Mouse (Mus musculus) heart, embryonic 13.5 days (tissue): ENCODE measurements around the gene Nat8f2. TPM values are rescaled to one million over a fixed set of nuclear protein-coding genes. Genes with fewer than 3 reads are reported as not detected.
"Not testable (repeated sequence)": the region's sequence is repeated elsewhere in the genome, so short reads cannot be mapped to it uniquely, and the experiment has no call there.

Source experiments
- ATAC-seq: fragments of 200-750 bp; cut with Nextera tagmentation; 2 replicates; pipeline ENCODE4 v1.8.0; 2017; ENCODE audit warnings: moderate TSS enrichment; ENCODE audit not compliant: insufficient number of reproducible peaks, low FRiP score, low TSS enrichment; ENCODE audit errors: extremely low read depth
- H3K27ac ChIP-seq: fragments of 300-500 bp; sonication (generic); replicated peaks from 2 replicates; pipeline ENCODE4 v1.5.1; 2015; ENCODE audit warnings: moderate library complexity, mild to moderate bottlenecking, inconsistent platforms
- H3K27me3 ChIP-seq: fragments of 300-500 bp; sonication (generic); replicated peaks from 2 replicates; pipeline ENCODE4 v1.6.1; 2015; ENCODE audit warnings: mild to moderate bottlenecking, inconsistent platforms
- H3K36me3 ChIP-seq: fragments of 300-500 bp; sonication (generic); 2 replicates; pipeline ENCODE4 v1.6.1; 2015; ENCODE audit warnings: mild to moderate bottlenecking, inconsistent platforms
- H3K4me1 ChIP-seq: fragments of 300-500 bp; sonication (generic); 2 replicates; pipeline ENCODE4 v1.6.1; 2015; ENCODE audit warnings: inconsistent platforms
- H3K4me2 ChIP-seq: fragments of 300-500 bp; sonication (generic); 2 replicates; pipeline ENCODE4 v1.6.1; 2015; ENCODE audit warnings: inconsistent platforms, mild to moderate bottlenecking, moderate library complexity
- H3K4me3 ChIP-seq: fragments of 300-500 bp; sonication (generic); 2 replicates; pipeline ENCODE4 v1.5.1; 2015; ENCODE audit warnings: moderate library complexity, mild to moderate bottlenecking, inconsistent platforms
- H3K9ac ChIP-seq: fragments of 300-500 bp; sonication (generic); 2 replicates; pipeline ENCODE4 v1.6.1; 2015; ENCODE audit warnings: inconsistent platforms, mild to moderate bottlenecking, moderate library complexity
- H3K9me3 ChIP-seq: fragments of 300-500 bp; sonication (generic); 2 replicates; pipeline ENCODE4 v1.6.1; 2016; ENCODE audit warnings: inconsistent platforms
- WGBS: fragments of 180-500 bp; shearing (Covaris S2); methylation state at CpG from one replicate; pipeline ENCODE4 v1.1.7; 2015; ENCODE audit warnings: mixed read lengths; 5-methylcytosine and 5-hydroxymethylcytosine counted together
- polyA plus RNA-seq: library from polyadenylated mRNA; unstranded; fragments of >200 nt; fragmentation: Nextera tagmentation; extraction: Ambion mirVana; gene quantifications from 2 replicates; pipeline ENCODE4 v1.2.1, GENCODE M21; 2015

Gene Nat8f2
- polyA plus RNA-seq, 1 experiment from 2014 or later, result not detected

DNA sequence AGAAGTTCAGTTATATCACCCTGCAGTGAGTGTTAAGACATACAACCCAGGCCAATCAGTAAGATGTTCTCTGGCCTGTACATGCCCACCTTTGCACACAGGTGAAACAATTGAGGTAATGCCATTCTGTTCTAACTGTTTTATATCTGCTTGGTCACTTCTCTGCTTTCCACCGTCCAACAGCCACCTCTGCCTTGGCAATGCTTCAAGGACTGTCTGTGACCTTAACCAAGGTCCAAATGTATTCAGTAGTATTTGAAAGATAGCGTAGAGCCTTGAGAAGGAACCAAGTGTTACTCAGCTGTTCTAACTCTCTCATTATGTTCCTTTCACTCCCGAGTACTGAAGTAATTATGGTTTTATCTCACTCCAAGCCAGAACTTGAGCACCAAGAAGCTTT lies 6.4 kb downstream of the Nat8f2 start:
- H3K27ac ChIP-seq, result no peak overlapping the region
- 58% methylated on average over 3 of the region's 3 CpGs for WGBS
- H3K9me3 ChIP-seq, result no peaks in the 10 kb centered on the region
- H3K4me2 ChIP-seq, result no peak overlapping the region
- ATAC-seq, result no peak
- H3K4me3 ChIP-seq, result no peak overlapping the region
- no peak overlapping the region for H3K9ac ChIP-seq
- H3K27me3 ChIP-seq, result 0 out of 2 replicates have a peak, but pooled peaks cover 4% of the 10 kb centered on the region
- H3K4me1 ChIP-seq, result no peaks in the 10 kb centered on the region
- no peaks in the 10 kb centered on the region for H3K36me3 ChIP-seq

- Histone ChIP-seq H3K4me2 (no peak overlapping the region), H3K4me1 (no peaks in the 10 kb centered on the region), H3K9ac (no peak overlapping the region), H3K9me3 (no peaks in the 10 kb centered on the region), H3K36me3 (no peaks in the 10 kb centered on the region), H3K4me3 (no peak overlapping the region), H3K27ac (no peak overlapping the region), H3K27me3 (0 out of 2 replicates have a peak, but pooled peaks cover 4% of the 10 kb centered on the region)
- 75% methylated on average over 3 of the region's 3 CpGs for WGBS
- ATAC-seq, result no peak
These were observed 7.7 kb downstream of the Nat8f2 start for GRCm38 (mm10) chr6:85861247-85861646.

- no peaks in the 10 kb centered on the region for H3K36me3 ChIP-seq
- no peak overlapping the region for H3K27ac ChIP-seq
- H3K4me3 ChIP-seq, result no peak overlapping the region
- H3K9ac ChIP-seq, result no peak overlapping the region
- WGBS, result 26% methylated on average over 1 of the region's 1 CpGs
- H3K27me3 ChIP-seq, result 0 out of 2 replicates have a peak, but pooled peaks cover 4% of the 10 kb centered on the region
- H3K4me2 ChIP-seq, result no peak overlapping the region
- no peaks in the 10 kb centered on the region for H3K4me1 ChIP-seq
- no peaks in the 10 kb centered on the region for H3K9me3 ChIP-seq
- no peak for ATAC-seq
These were observed 12.7 kb downstream of the Nat8f2 start for GRCm38 (mm10) chr6:85856194-85856678.

GRCm38 (mm10) chr6:85853481-85853880 lies 15.5 kb downstream of the Nat8f2 start:
- Histone ChIP-seq H3K27ac (no peak overlapping the region), H3K36me3 (no peaks in the 10 kb centered on the region), H3K4me2 (no peak overlapping the region), H3K27me3 (0 out of 2 replicates have a peak, but pooled peaks cover 4% of the 10 kb centered on the region), H3K9ac (no peak overlapping the region), H3K9me3 (no peaks in the 10 kb centered on the region), H3K4me3 (no peak overlapping the region), H3K4me1 (no peaks in the 10 kb centered on the region)
- 84% methylated on average over 3 of the region's 3 CpGs for WGBS
- no peak for ATAC-seq

DNA sequence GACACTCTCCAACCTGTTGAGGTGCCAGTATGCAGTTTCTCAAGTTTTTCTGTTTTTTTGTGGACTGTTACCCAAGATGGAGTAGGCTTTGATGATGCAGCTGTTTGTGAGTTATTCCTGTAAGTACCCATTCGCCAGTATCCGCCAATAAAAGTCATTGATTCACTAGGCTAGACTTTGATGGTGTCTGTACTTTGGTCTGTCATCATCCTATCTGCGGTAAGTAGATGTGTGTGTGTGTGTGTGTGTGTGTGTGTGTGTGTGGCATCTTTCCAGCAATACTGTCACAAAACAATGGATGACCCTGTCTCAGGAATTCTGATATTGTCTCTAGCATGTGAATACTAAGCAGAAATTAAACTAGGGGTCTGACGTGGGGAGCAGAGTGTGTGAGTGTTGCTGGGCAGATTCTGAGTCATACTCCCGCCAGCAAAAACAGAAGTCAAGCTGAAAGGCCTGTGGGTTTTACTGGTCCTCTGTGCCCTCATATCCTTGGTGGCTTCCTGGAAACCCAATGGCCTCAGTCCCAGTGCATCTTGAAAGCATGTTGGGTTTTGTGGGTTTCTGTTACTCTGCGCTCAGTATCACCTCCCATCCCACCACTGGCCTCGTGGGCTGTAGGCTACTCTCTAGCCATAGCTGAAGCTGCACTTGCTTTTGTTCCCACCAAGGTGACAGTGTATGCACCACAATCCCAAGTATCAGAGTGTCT lies 17.7 kb downstream of the Nat8f2 start:
- H3K36me3 ChIP-seq, result no peaks in the 10 kb centered on the region
- H3K27ac ChIP-seq, result no peak overlapping the region
- 77% methylated on average over 7 of the region's 7 CpGs for WGBS
- ATAC-seq, result no peak
- no peak overlapping the region for H3K4me2 ChIP-seq
- H3K9me3 ChIP-seq, result no peaks in the 10 kb centered on the region
- no peak overlapping the region for H3K9ac ChIP-seq
- H3K4me1 ChIP-seq, result no peaks in the 10 kb centered on the region
- no peak overlapping the region for H3K4me3 ChIP-seq
- no peaks in the 10 kb centered on the region for H3K27me3 ChIP-seq

GRCm38 (mm10) chr6:85849240-85849639 lies 19.7 kb downstream of the Nat8f2 start:
- Histone ChIP-seq H3K9ac (no peak overlapping the region), H3K4me1 (no peaks in the 10 kb centered on the region), H3K4me3 (no peak overlapping the region), H3K36me3 (no peaks in the 10 kb centered on the region), H3K27me3 (no peaks in the 10 kb centered on the region), H3K27ac (no peak overlapping the region), H3K9me3 (no peaks in the 10 kb centered on the region), H3K4me2 (no peak overlapping the region)
- no peak for ATAC-seq
- WGBS, result 34% methylated on average over 2 of the region's 2 CpGs

DNA sequence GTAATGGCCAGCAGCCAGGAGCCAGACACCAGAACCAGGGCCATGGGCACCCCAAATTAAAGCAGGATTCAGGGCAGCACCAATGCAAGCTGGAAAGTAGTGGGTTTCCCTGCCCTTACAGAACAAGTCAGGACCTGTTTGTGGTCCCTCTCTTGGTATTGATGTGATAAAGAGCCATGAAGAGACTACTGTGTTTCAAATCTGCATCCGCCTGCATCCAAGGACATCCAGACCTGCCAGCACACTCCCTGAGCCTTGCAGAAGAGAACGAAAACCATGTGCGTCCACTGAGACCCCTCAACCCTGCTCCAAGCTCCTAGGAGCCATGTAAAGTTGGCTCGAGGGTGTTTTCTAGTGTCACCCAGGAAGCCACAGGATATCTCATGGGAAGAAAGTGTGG lies 20.8 kb downstream of the Nat8f2 start:
- Histone ChIP-seq H3K4me2 (no peak overlapping the region), H3K4me1 (no peaks in the 10 kb centered on the region), H3K9me3 (0 out of 2 replicates have a peak, but pooled peaks cover 3% of the 10 kb centered on the region), H3K4me3 (no peak overlapping the region), H3K36me3 (no peaks in the 10 kb centered on the region), H3K27ac (no peak overlapping the region), H3K27me3 (no peaks in the 10 kb centered on the region), H3K9ac (no peak overlapping the region)
- no peak for ATAC-seq
- WGBS, result 72% methylated on average over 4 of the region's 4 CpGs

- 0 out of 2 replicates have a peak, but pooled peaks cover 3% of the 10 kb centered on the region for H3K9me3 ChIP-seq
- ATAC-seq, result no peak
These were observed 22.0 kb downstream of the Nat8f2 start for GRCm38 (mm10) chr6:85846921-85847320.

DNA sequence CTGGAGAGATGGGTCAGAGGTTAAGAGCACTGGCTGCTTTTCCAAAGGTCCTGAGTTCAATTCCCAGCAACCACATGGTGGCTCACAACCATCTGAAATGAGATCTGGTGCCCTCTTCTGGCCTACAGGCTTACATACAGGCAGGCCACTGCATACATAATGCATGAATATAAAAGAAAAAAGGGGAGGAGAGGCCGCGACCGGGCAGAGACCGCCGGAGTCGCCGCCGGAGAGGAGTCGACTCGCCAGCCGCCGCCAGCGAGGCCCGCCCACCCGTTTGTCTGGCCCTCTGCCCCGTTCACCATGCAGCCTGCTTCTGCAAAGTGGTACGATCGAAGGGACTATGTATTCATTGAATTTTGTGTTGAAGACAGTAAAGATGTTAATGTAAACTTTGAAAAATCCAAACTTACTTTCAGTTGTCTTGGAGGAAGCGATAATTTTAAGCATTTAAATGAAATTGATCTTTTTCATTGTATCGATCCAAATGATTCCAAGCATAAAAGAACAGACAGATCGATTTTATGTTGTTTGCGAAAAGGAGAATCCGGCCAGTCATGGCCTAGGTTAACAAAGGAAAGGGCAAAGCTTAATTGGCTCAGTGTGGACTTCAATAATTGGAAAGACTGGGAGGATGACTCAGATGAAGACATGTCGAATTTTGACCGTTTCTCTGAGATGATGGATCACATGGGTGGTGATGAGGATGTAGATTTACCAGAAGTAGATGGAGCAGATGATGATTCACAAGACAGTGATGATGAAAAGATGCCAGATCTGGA lies 25.1 kb downstream of the Nat8f2 start:
- 67% methylated on average over 25 of the region's 25 CpGs for WGBS
- not testable (repeated sequence) for ATAC-seq, H3K4me1 ChIP-seq, H3K9me3 ChIP-seq, H3K27me3 ChIP-seq, H3K27ac ChIP-seq, H3K4me3 ChIP-seq, H3K4me2 ChIP-seq, H3K36me3 ChIP-seq, H3K9ac ChIP-seq

More at GRCm38 (mm10) chr6:85846921-85847320, 22.0 kb downstream of the Nat8f2 start:
- no peak overlapping the region for H3K9ac ChIP-seq
- WGBS, result 30% methylated on average over 1 of the region's 1 CpGs
- H3K4me3 ChIP-seq, result no peak overlapping the region
- no peaks in the 10 kb centered on the region for H3K36me3 ChIP-seq
- no peaks in the 10 kb centered on the region for H3K4me1 ChIP-seq
- no peak overlapping the region for H3K27ac ChIP-seq
- no peak overlapping the region for H3K4me2 ChIP-seq
- no peaks in the 10 kb centered on the region for H3K27me3 ChIP-seq

DNA sequence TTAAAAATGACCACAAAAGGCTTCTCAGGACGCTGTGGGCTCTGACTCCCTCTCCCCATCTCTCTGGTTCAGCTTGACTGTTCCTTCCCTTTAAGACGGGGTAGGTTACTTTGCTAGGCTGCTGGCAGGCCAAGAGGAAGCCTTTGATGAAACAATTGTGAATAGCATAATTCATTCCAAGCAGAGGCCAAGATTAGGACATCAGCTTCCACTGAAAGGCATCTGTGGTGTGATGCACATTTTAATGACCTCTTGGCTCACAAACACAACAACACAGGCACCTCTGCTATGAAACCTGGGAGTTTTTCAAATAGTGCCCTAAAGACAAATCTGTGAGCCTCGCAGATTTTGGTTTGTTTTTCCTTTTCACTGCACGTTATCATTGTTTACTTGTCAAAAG lies 29.0 kb downstream of the Nat8f2 start:
- H3K36me3 ChIP-seq, result no peaks in the 10 kb centered on the region
- H3K4me2 ChIP-seq, result no peak overlapping the region
- H3K27me3 ChIP-seq, result no peaks in the 10 kb centered on the region
- H3K4me1 ChIP-seq, result no peaks in the 10 kb centered on the region
- H3K9ac ChIP-seq, result no peak overlapping the region
- no peak for ATAC-seq
- H3K4me3 ChIP-seq, result no peak overlapping the region
- 0 out of 2 replicates have a peak, but pooled peaks cover 3% of the 10 kb centered on the region for H3K9me3 ChIP-seq
- WGBS, result 61% methylated on average over 4 of the region's 4 CpGs
- H3K27ac ChIP-seq, result no peak overlapping the region

- H3K4me1 ChIP-seq, result no peaks in the 10 kb centered on the region
- H3K9me3 ChIP-seq, result 0 out of 2 replicates have a peak, but pooled peaks cover 3% of the 10 kb centered on the region
- no peaks in the 10 kb centered on the region for H3K27me3 ChIP-seq
- no peak overlapping the region for H3K4me2 ChIP-seq
- 75% methylated on average over 8 of the region's 8 CpGs for WGBS
- no peak overlapping the region for H3K4me3 ChIP-seq
- no peaks in the 10 kb centered on the region for H3K36me3 ChIP-seq
- no peak overlapping the region for H3K27ac ChIP-seq
- no peak overlapping the region for H3K9ac ChIP-seq
- no peak for ATAC-seq
These were observed 30.3 kb downstream of the Nat8f2 start for GRCm38 (mm10) chr6:85838674-85839073.
